Mouse (Mus musculus) kidney, adult 9 months (tissue): ENCODE measurements at regions not wholly inside any gene's neighbourhood (a gene's known extent, or its start where the extent isn't known, plus 50 kb on each side); places are given as distances from the start of the nearest gene placed in this dataset.

ENCODE experiments used
- DNase-seq: peaks from one replicate; pipeline ENCODE4 v3.0.0; 2022

DNA sequence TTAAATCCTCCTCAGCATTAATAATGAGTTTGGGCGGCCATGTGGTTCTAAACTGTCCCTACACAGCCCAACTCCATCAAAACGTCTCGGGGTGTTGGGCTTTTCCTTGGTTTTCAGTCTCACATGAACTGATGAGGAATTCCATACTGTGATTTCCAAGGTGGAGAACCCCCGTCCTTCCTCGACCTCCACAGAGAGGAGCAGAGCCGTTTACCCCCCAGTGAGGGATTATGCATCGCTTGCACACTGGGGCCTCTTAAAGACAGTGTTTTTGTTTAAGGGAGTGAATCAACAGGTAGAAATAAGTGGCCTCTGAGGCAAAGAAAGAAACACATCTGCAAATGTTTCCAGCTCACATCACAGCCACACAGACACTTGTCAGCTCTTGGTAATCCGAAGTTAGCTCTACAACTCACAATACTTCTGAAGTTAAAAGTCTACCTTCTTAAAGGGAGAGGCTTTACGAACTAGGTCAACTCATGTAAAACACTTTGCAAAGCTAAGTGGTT, 82.0 kb upstream of the Pitrm1 start:
- DNase-seq: no peak

DNA sequence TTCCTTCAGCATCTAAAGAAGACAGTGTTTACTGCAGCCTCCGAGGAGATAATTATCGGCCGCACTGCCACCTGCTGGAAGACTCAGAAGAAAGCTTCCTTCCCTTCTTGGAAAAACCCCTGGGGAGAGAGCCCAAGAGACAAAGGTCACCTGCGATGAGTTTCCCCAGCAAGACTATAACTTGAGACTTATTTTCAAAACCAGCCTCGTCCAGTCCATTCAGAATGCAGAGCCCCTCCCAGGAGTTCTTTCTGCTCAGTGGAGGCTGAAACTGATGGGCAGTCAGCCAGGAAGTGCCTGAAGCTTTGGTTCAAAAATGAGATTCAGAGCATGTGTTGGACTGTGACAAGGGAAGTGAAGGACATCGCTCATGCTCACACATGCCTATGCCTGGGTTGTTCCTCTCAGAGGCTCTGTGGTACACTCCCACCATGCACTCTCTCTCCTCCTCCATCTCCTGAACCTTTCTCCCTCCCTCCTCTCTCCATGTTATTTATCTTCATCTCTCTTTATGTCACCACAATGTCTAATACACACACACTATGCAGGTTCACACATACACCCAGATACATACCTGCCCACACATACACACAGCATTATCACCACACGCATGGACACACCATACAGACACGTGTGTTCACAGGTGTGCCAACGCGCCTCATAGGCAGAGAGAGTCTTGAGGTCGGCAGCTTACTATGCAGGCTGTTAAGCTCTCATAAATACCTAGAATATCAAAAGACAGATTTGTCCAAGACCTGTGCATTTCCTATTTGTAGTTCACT, 78.3 kb upstream of the Pitrm1 start:
- peak; percentile 72 for DNase-seq

DNA sequence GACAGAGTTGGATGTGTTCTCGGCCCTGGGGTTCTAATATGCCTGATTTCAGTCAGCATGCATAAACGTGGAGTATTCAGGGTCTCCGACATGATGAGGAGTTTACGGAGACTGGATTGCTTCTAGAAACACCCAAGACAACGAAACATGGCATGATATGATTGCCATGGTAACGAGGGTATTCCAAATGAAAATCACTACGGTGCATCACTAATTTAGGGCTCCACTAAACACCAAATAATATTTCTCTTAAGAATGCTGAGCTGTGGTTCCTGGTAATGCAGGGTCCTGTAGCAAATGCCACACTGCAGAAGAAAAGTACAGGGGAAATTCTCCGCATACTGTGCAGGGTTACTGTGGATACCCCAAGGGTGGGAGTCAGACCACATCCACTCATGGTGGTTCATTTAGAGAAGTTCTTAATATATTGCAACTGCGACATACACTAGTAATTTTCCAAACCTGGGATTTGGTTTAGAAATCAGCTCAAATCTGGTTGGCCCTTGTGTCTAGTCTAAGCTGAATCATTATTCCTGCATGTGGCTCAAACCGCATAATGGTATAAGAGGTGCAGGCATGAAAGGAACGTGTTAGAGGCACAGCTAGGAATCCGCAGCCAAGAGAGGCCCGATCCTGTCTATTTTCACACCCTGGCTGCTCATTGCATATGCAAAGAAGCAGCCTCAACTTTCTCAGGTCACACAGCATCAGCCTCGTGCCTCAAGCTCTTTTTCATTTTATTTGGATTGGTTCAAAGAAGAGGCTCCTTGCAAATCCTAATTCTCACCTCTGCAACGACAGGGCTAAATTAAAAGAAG, 77.5 kb upstream of the Pitrm1 start:
- DNase-seq: no peak

DNA sequence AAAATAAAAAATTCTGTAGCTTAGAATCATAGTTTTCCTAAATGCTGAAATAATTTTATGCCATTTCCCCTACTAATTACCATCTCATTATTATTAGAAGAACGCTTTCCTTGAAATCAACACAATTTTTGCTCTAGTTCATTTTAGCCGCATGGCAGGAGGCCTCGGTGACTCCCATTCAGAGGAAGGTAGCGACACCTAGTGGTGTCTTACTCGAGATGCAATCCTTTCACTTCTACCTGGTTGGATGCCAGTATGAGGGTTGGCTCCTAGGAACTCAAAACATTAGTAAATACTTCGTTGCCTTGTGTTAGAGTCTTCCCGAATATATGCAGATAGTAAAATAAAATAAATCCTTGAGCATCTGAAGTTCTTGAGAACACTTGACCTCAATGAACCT, 76.3 kb upstream of the Pitrm1 start:
- peak; percentile 79 for DNase-seq

DNA sequence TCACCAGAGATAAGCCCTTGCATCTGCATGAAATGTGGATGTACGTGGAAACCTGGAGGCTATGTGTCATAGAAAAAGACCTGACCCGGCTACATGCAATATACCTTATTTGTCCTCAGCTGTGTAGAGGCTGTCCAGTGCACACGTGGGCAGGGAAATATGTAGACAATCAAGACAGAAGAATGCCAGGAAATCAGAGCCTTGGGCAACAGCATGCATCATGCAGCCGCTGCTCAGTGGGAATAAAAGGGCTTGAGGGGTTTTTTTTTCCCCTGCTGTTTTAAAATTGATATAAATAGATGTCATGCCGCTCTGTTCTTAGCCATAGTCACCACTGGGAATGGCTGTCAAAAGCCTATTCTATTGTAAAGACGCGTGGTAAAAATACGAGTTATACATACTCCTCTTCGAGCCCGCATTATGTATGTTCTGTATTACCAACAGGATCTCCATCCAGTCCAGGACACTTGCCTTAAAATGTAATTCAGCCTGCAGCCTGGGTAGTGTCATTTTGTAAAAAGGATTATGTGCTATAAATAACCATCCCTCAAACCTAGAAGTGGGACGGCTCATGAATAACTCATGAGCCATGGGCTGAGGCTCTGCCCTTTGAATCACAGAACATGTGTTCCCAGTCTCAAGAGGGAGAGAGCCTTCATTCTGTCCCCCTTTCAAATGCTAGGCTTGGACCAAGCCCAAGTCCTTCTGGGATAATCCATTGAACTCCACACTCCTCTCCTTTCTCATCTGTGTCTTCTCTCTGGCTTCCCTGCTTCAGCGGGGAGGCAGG, 74.4 kb upstream of the Pitrm1 start:
- DNase-seq: no peak

DNA sequence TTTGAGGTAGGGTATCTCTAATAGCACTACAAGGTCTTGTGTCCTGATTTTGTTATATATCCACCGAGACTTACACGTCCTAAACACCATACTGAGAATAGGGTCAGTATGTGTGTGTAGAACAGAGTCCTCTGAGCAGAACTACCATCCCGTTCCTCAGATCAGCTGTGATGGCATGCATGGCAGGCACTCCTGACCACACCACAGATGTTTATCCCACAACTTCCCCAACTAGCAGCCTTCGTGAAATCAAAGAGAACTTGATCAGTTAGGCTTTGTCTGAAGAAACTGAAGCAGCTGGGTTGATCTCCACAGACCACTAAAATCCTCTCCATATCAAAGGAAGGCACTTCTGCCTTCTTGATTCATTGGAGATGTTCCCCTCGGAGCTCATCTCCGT, 68.3 kb upstream of the Pitrm1 start:
- no peak for DNase-seq

DNA sequence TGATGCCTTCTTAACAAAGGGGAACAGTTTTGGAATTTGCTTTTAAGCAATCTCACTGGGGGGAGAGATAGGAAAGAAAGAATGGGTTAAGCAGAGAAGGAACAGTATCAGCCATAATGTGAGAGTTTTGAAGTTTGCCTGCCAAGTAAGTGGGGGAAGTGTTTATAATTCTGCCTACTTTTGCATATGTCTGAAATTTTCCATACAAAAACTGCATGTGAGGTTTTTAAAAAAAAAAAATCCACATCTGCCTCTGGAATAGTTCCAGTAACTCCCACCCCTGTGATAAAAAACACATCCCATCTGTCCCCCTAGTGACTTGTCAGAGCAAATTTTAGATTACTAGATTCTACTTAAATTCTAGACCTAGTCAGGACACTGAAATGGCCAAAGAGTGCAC, 63.5 kb upstream of the Pitrm1 start:
- no peak for DNase-seq

DNA sequence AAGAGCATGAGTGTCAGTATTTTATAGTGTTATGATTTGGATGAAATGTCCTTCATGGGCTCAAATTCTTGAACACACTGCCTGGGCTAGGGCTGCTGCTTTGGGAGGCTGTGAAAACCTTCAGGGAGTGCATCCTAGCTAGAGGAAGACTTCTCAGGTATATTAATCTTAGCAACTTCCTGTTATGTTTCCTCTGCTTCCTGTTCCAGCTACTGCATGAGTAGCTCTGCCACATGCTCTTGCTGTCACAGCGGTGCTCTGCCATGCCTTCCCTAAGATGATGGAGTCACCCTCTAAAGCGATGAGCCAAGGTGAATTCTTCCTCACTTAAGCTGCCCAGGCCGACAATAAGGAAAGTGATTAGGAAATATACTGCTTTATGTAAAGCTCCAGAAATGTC, 60.1 kb upstream of the Pitrm1 start:
- no peak for DNase-seq

DNA sequence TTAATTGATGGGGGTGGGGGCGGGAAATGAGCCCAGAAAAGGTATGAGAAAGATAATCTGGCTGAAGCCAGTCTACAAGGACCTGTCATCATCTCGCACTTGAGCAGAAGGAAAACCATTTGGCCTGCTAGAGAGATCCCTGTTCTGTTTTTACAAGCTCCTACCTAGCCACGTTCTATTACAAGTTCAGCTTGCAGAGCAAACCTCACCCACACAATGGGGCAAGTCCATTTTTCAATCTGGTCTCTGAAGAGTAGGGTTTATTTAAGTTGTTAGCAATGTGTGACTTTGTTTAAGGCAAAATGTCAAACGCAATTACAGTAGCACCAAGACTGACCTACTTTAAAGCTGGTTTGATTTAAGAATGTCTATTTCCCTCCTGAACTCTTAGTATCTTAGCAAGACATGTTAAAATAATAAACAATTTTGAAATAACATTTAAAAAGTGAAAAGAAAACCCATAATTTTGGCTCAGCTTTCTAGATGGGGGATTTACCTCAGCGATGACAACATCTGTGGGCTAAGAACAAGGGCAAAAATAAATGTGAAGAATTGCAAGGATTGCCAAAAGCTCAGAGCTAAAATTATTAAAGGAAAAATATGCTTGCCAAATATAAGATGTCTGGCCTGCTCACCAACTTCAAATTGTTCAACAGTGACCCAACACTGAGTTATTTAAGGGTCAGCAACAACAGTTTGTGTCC, 54.9 kb upstream of the Pitrm1 start:
- DNase-seq: no peak
